Mouse (Mus musculus) spleen, adult 12 weeks (tissue): ENCODE measurements around the gene Gse1.
"Not testable (repeated sequence)": the region's sequence is repeated elsewhere in the genome, so short reads cannot be mapped to it uniquely, and the experiment has no call there.

Experiments
- DNase-seq: peaks from one replicate; pipeline ENCODE4 v3.0.0; 2022; ENCODE audit warnings: low spot score

Gse1 gene

GRCm38 (mm10) chr8:120347734-120348341 is 119.6 kb downstream of the Gse1 start:
- DNase-seq, result no peak

GRCm38 (mm10) chr8:120348922-120349321 is 120.7 kb downstream of the Gse1 start:
- no peak for DNase-seq

- no peak for DNase-seq
These were observed 123.2 kb downstream of the Gse1 start for GRCm38 (mm10) chr8:120351332-120352071.

- DNase-seq, result no peak
These were observed 123.8 kb downstream of the Gse1 start for GRCm38 (mm10) chr8:120352096-120352495.

- DNase-seq, result no peak
These were observed 127.8 kb downstream of the Gse1 start for GRCm38 (mm10) chr8:120356067-120356466.

- no peak for DNase-seq
These were observed 129.2 kb downstream of the Gse1 start for GRCm38 (mm10) chr8:120357504-120357903.

GRCm38 (mm10) chr8:120361301-120361700 is 133.0 kb downstream of the Gse1 start:
- DNase-seq, result no peak

GRCm38 (mm10) chr8:120363552-120364071 is 135.4 kb downstream of the Gse1 start:
- DNase-seq, result peak; percentile 60

GRCm38 (mm10) chr8:120364093-120364725 is 136.0 kb downstream of the Gse1 start:
- DNase-seq, result peak; percentile 52

- DNase-seq, result no peak
These were observed 138.6 kb downstream of the Gse1 start for GRCm38 (mm10) chr8:120366840-120367239.

- not testable (repeated sequence) for DNase-seq
These were observed 139.9 kb downstream of the Gse1 start for GRCm38 (mm10) chr8:120368191-120368590.

- peak; percentile 85 for DNase-seq
These were observed 140.8 kb downstream of the Gse1 start for GRCm38 (mm10) chr8:120368814-120369649.

- peak; percentile 83 for DNase-seq
These were observed 141.7 kb downstream of the Gse1 start for GRCm38 (mm10) chr8:120369956-120370355.

GRCm38 (mm10) chr8:120370461-120370860 is 142.2 kb downstream of the Gse1 start:
- DNase-seq, result no peak

- DNase-seq, result peak; percentile 36
These were observed 142.9 kb downstream of the Gse1 start for GRCm38 (mm10) chr8:120371146-120371545.

- peak; percentile 74 for DNase-seq
These were observed 143.6 kb downstream of the Gse1 start for GRCm38 (mm10) chr8:120371725-120372457.

- no peak for DNase-seq
These were observed 144.4 kb downstream of the Gse1 start for GRCm38 (mm10) chr8:120372684-120373083.

GRCm38 (mm10) chr8:120373621-120374020 is 145.4 kb downstream of the Gse1 start:
- DNase-seq, result no peak

- DNase-seq, result no peak
These were observed 145.8 kb downstream of the Gse1 start for GRCm38 (mm10) chr8:120374070-120374469.

GRCm38 (mm10) chr8:120374514-120374913 is 146.3 kb downstream of the Gse1 start:
- no peak for DNase-seq

GRCm38 (mm10) chr8:120375170-120375569 is 146.9 kb downstream of the Gse1 start:
- DNase-seq, result no peak
